Mouse (Mus musculus): Measurements from ENCODE around the gene Srd5a1. TPM values are rescaled to one million over a fixed set of nuclear protein-coding genes. Genes with fewer than 3 reads are reported as not detected.

Gene Srd5a1
- polyA plus RNA-seq, 1 experiment, result 4.7 TPM

- Histone ChIP-seq H3K79me2 (ENCODE audit: control insufficient read depth, insufficient read depth) (peaks cover 49% of the 10 kb centered on the region), H3K36me3 (ENCODE audit: control insufficient read depth, insufficient read depth) (no peaks in the 10 kb centered on the region), H3ac (ENCODE audit: control insufficient read depth, insufficient read length, low read depth) (peak within 1 kb of the TSS; percentile 97), H3K79me3 (ENCODE audit: low read depth) (peaks cover 43% of the 10 kb centered on the region), H3K27me3 (ENCODE audit: control insufficient read depth, insufficient read depth, insufficient read length) (no peaks in the 10 kb centered on the region), H3K4me3 (ENCODE audit: insufficient read depth, poor library complexity, severe bottlenecking) (peak within 1 kb of the TSS; percentile 66)
- TF ChIP-seq MAX (IDR thresholded peaks at IDR 0.05) (no peak), MYOG (IDR thresholded peaks at IDR 0.05; ENCODE audit: control insufficient read depth, extremely low read depth, insufficient read length) (no peak), FOSL1 (IDR thresholded peaks at IDR 0.05; ENCODE audit: insufficient read depth, low read length, poor library complexity, severe bottlenecking) (no peak), MYOD1 (IDR thresholded peaks at IDR 0.05; ENCODE audit: control insufficient read depth, insufficient read length, low read depth) (no peak), USF1 (IDR thresholded peaks at IDR 0.05; ENCODE audit: low read depth) (no peak), CEBPB (IDR thresholded peaks at IDR 0.05; ENCODE audit: low read depth) (no peak), CTCF (IDR thresholded peaks at IDR 0.05; ENCODE audit: control insufficient read depth, insufficient read depth, insufficient read length) (no peak)
Observed at GRCm38 (mm10) chr13:69534334-69534653, 76.9 kb downstream of the Srd5a1 start, which contains the start of gene Tent4a. Tent4a (minus strand) TSS chr13:69534617.

- Histone ChIP-seq H3K4me3 (ENCODE audit: insufficient read depth, poor library complexity, severe bottlenecking) (peak within 1 kb of the TSS; percentile 66), H3K79me3 (ENCODE audit: low read depth) (peaks cover 49% of the 10 kb centered on the region), H3K36me3 (ENCODE audit: control insufficient read depth, insufficient read depth) (no peaks in the 10 kb centered on the region), H3K27me3 (ENCODE audit: control insufficient read depth, insufficient read depth, insufficient read length) (no peaks in the 10 kb centered on the region), H3ac (ENCODE audit: control insufficient read depth, insufficient read length, low read depth) (peak within 1 kb of the TSS; percentile 97), H3K79me2 (ENCODE audit: control insufficient read depth, insufficient read depth) (peaks cover 55% of the 10 kb centered on the region)
- TF ChIP-seq MYOG (IDR thresholded peaks at IDR 0.05; ENCODE audit: control insufficient read depth, extremely low read depth, insufficient read length) (no peak), MYOD1 (IDR thresholded peaks at IDR 0.05; ENCODE audit: control insufficient read depth, insufficient read length, low read depth) (no peak), MAX (IDR thresholded peaks at IDR 0.05) (no peak), USF1 (IDR thresholded peaks at IDR 0.05; ENCODE audit: low read depth) (no peak), CTCF (IDR thresholded peaks at IDR 0.05; ENCODE audit: control insufficient read depth, insufficient read depth, insufficient read length) (no peak), FOSL1 (IDR thresholded peaks at IDR 0.05; ENCODE audit: insufficient read depth, low read length, poor library complexity, severe bottlenecking) (no peak), CEBPB (IDR thresholded peaks at IDR 0.05; ENCODE audit: low read depth) (no peak)
Observed at GRCm38 (mm10) chr13:69533405-69534333, 77.6 kb downstream of the Srd5a1 start, which contains the start of gene Nsun2. Nsun2 (plus strand) TSS chr13:69533746.

DNA sequence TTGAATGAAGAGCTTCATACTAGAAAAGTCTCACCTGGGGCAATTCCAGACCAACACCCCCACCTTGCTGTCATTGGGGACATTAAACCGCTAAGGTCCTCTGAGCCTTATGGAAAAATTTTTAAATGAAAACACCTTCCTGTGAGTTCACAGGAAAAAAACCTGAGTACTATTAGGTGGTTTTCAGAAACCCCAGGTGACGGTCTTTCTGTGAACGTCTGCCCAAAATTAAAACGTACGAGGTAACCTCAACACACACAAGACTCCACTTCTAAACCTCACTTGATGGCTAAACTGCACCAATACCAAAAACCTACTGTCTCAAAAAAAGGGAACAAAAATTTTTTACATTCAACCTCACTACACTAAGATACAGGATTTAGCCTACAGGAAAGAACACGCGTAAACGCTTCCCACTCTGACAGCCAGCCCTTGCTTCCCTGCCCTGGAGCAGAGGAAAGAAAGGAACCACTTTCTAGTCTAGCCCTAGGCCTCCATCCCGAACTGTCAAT lies 78.3 kb downstream of the Srd5a1 start:
- H3K36me3 ChIP-seq (ENCODE audit: control insufficient read depth, insufficient read depth), result peaks cover 4% of the 10 kb centered on the region
- no peaks in the 10 kb centered on the region for H3K27me3 ChIP-seq (ENCODE audit: control insufficient read depth, insufficient read depth, insufficient read length)
- TF ChIP-seq MYOG (IDR thresholded peaks at IDR 0.05; ENCODE audit: control insufficient read depth, extremely low read depth, insufficient read length) (no peak), MYOD1 (IDR thresholded peaks at IDR 0.05; ENCODE audit: control insufficient read depth, insufficient read length, low read depth) (no peak), FOSL1 (IDR thresholded peaks at IDR 0.05; ENCODE audit: insufficient read depth, low read length, poor library complexity, severe bottlenecking) (no peak), MAX (IDR thresholded peaks at IDR 0.05) (no peak), USF1 (IDR thresholded peaks at IDR 0.05; ENCODE audit: low read depth) (no peak), CTCF (IDR thresholded peaks at IDR 0.05; ENCODE audit: control insufficient read depth, insufficient read depth, insufficient read length) (no peak), CEBPB (IDR thresholded peaks at IDR 0.05; ENCODE audit: low read depth) (no peak)
- peak overlapping the region; percentile 66 for H3K4me3 ChIP-seq (ENCODE audit: insufficient read depth, poor library complexity, severe bottlenecking)
- peaks cover 56% of the 10 kb centered on the region for H3K79me3 ChIP-seq (ENCODE audit: low read depth)
- H3ac ChIP-seq (ENCODE audit: control insufficient read depth, insufficient read length, low read depth), result peak overlapping the region; percentile 97
- peaks cover 62% of the 10 kb centered on the region for H3K79me2 ChIP-seq (ENCODE audit: control insufficient read depth, insufficient read depth)

GRCm38 (mm10) chr13:69532101-69532892 lies 78.9 kb downstream of the Srd5a1 start:
- Histone ChIP-seq H3K27me3 (ENCODE audit: control insufficient read depth, insufficient read depth, insufficient read length) (no peaks in the 10 kb centered on the region), H3K79me2 (ENCODE audit: control insufficient read depth, insufficient read depth) (peaks cover 69% of the 10 kb centered on the region), H3K36me3 (ENCODE audit: control insufficient read depth, insufficient read depth) (peaks cover 4% of the 10 kb centered on the region), H3K79me3 (ENCODE audit: low read depth) (peaks cover 62% of the 10 kb centered on the region), H3ac (ENCODE audit: control insufficient read depth, insufficient read length, low read depth) (peak overlapping the region; percentile 63), H3K4me3 (ENCODE audit: insufficient read depth, poor library complexity, severe bottlenecking) (peak overlapping the region; percentile 66)
- TF ChIP-seq CTCF (IDR thresholded peaks at IDR 0.05; ENCODE audit: control insufficient read depth, insufficient read depth, insufficient read length) (no peak), MAX (IDR thresholded peaks at IDR 0.05) (no peak), MYOD1 (IDR thresholded peaks at IDR 0.05; ENCODE audit: control insufficient read depth, insufficient read length, low read depth) (no peak), MYOG (IDR thresholded peaks at IDR 0.05; ENCODE audit: control insufficient read depth, extremely low read depth, insufficient read length) (no peak), USF1 (IDR thresholded peaks at IDR 0.05; ENCODE audit: low read depth) (no peak), CEBPB (IDR thresholded peaks at IDR 0.05; ENCODE audit: low read depth) (no peak), FOSL1 (IDR thresholded peaks at IDR 0.05; ENCODE audit: insufficient read depth, low read length, poor library complexity, severe bottlenecking) (no peak)

DNA sequence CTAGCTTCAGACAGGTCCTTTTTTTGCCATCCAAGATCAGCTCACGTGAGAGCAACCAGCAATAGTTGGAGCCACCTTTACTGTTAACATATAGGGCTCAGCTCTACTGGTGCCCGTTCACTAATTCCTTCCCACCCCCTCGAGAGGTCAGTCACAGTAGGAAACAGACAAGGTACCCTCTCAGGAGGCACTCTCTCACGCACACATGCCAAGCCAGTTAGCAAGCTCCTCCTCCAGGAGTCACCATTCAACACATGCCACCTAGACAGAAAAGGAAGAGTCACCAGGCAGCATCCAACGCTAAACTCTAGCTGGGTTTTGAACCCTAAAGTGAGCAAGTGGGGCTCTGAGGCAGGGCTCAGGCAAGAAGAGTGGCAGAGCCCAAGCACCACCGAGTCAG lies 79.8 kb downstream of the Srd5a1 start:
- no peak for TF ChIP-seq MYOG (IDR thresholded peaks at IDR 0.05; ENCODE audit: control insufficient read depth, extremely low read depth, insufficient read length)
- no peak for TF ChIP-seq MYOD1 (IDR thresholded peaks at IDR 0.05; ENCODE audit: control insufficient read depth, insufficient read length, low read depth)
- no peak for TF ChIP-seq FOSL1 (IDR thresholded peaks at IDR 0.05; ENCODE audit: insufficient read depth, low read length, poor library complexity, severe bottlenecking)
- TF ChIP-seq CTCF (IDR thresholded peaks at IDR 0.05; ENCODE audit: control insufficient read depth, insufficient read depth, insufficient read length), result no peak
- TF ChIP-seq MAX (IDR thresholded peaks at IDR 0.05), result no peak
- no peak for TF ChIP-seq CEBPB (IDR thresholded peaks at IDR 0.05; ENCODE audit: low read depth)
- Histone ChIP-seq H3ac (ENCODE audit: control insufficient read depth, insufficient read length, low read depth) (peak overlapping the region; percentile 26), H3K36me3 (ENCODE audit: control insufficient read depth, insufficient read depth) (peaks cover 4% of the 10 kb centered on the region), H3K4me3 (ENCODE audit: insufficient read depth, poor library complexity, severe bottlenecking) (peak overlapping the region; percentile 66), H3K79me3 (ENCODE audit: low read depth) (peaks cover 69% of the 10 kb centered on the region), H3K79me2 (ENCODE audit: control insufficient read depth, insufficient read depth) (peaks cover 78% of the 10 kb centered on the region), H3K27me3 (ENCODE audit: control insufficient read depth, insufficient read depth, insufficient read length) (no peaks in the 10 kb centered on the region)
